Mouse (Mus musculus) heart, adult 2 months (tissue): ENCODE data around the gene Gas6. TPM values are rescaled to one million over a fixed set of nuclear protein-coding genes. Genes with fewer than 3 reads are reported as not detected.

Experiments used
- DNase-seq, 2 experiments: peaks; one replicate each; pipeline ENCODE4 v3.0.0; 2021
- H3K27ac ChIP-seq: fragments of 200-600 bp; 2 replicates; pipeline ENCODE4 v1.8.1; 2022
- H3K27me3 ChIP-seq: fragments of 200-500 bp; 2 replicates; pipeline ENCODE4 v1.6.1; 2012; ENCODE audit warnings: mild to moderate bottlenecking, low read length, inconsistent platforms, mixed read lengths; ENCODE audit not compliant: control insufficient read depth, insufficient read depth
- H3K36me3 ChIP-seq: fragments of 200-500 bp; 2 replicates; pipeline ENCODE4 v1.6.1; 2012; ENCODE audit warnings: low read length, inconsistent platforms; ENCODE audit not compliant: control insufficient read depth, insufficient read depth
- H3K4me1 ChIP-seq: fragments of 200-500 bp; 2 replicates; pipeline ENCODE4 v1.6.1; 2011; ENCODE audit warnings: low read length; ENCODE audit not compliant: control insufficient read depth, insufficient read depth
- H3K4me3 ChIP-seq: fragments of 200-600 bp; 2 replicates; pipeline ENCODE4 v1.8.1; 2022
- H3K79me2 ChIP-seq: fragments of 200-500 bp; replicated peaks from 2 replicates; pipeline ENCODE4 v1.6.1; 2012; ENCODE audit warnings: mild to moderate bottlenecking, inconsistent platforms, low read length, moderate library complexity, mixed read lengths; ENCODE audit not compliant: control insufficient read depth, insufficient read depth
- H3K9ac ChIP-seq: fragments of 200-500 bp; 2 replicates; pipeline ENCODE4 v1.6.1; 2012; ENCODE audit warnings: low read depth, mild to moderate bottlenecking, control low read depth, inconsistent platforms, low read length, mixed read lengths
- CTCF ChIP-seq: fragments of 200-600 bp; IDR thresholded peaks from 2 replicates; pipeline ENCODE4 v1.8.1; 2022; ENCODE audit warnings: antibody characterized with exemption, mild to moderate bottlenecking, moderate library complexity
- EP300 ChIP-seq: fragments of 200-500 bp; IDR thresholded peaks from 2 replicates; pipeline ENCODE4 v1.6.1; 2011; ENCODE audit warnings: low read depth, low read length, control low read depth; ENCODE audit not compliant: insufficient read depth
- POLR2A ChIP-seq: fragments of 200-500 bp; IDR thresholded peaks from 2 replicates; pipeline ENCODE4 v1.6.1; 2011; ENCODE audit warnings: mild to moderate bottlenecking, low read depth, low read length, control low read depth; ENCODE audit not compliant: insufficient read depth
- WGBS: fragments of 180-500 bp; shearing (Covaris S2); methylation state at CpG from one replicate; pipeline ENCODE4 v1.1.7; 2018; 5-methylcytosine and 5-hydroxymethylcytosine counted together
- intact Hi-C: fragments of 180-260 bp; cut with DNase I; formaldehyde crosslinking; loops from one replicate; pipeline ENCODE4 v1.15.1; 2025
- polyA plus RNA-seq: library from polyadenylated mRNA; depleted of rRNA; stranded (reverse); fragments of >200 nt; gene quantifications from 2 replicates; pipeline ENCODE4 v1.2.3, GENCODE M21; 2012
- total RNA-seq, 2 experiments: library from RNA; stranded (reverse); gene quantifications; 2 replicates each; pipeline ENCODE4 v1.2.3; 2021

The Gas6 gene
- total and polyA plus RNA-seq, 3 experiments = 114 to 133 (median 129) TPM

GRCm38 (mm10) chr8:13454341-13455113 is 39.8 kb downstream of the Gas6 start:
- H3K9ac ChIP-seq = no peak overlapping the region
- intact Hi-C loops = loop anchor here (1.0 kb wide), 2 partner anchors 94 to 299 kb away; no protein-coding TSS in a partner anchor
- no peaks in the 10 kb centered on the region for H3K36me3 ChIP-seq
- no peak overlapping the region for H3K4me3 ChIP-seq
- 66% methylated on average over 8 of the region's 8 CpGs for WGBS
- no peak overlapping the region for H3K27ac ChIP-seq
- TF ChIP-seq EP300 (no peak), POLR2A (no peak), CTCF (no peak)
- H3K4me1 ChIP-seq = no peaks in the 10 kb centered on the region
- no peaks in the 10 kb centered on the region for H3K27me3 ChIP-seq
- no peaks in the 10 kb centered on the region for H3K79me2 ChIP-seq
- no peak for DNase-seq

- 68% methylated on average over 6 of the region's 6 CpGs for WGBS
- Histone ChIP-seq H3K9ac (no peak overlapping the region), H3K27me3 (no peaks in the 10 kb centered on the region), H3K79me2 (no peaks in the 10 kb centered on the region), H3K4me1 (no peaks in the 10 kb centered on the region), H3K36me3 (no peaks in the 10 kb centered on the region), H3K27ac (no peak overlapping the region), H3K4me3 (no peak overlapping the region)
- intact Hi-C loops = no loop called here
- no peak for DNase-seq
- TF ChIP-seq CTCF = no peak
- no peak for TF ChIP-seq POLR2A
- no peak for TF ChIP-seq EP300
These were observed 42.5 kb downstream of the Gas6 start for GRCm38 (mm10) chr8:13451747-13452277.

GRCm38 (mm10) chr8:13448145-13448544 is 46.1 kb downstream of the Gas6 start:
- Histone ChIP-seq H3K79me2 (no peaks in the 10 kb centered on the region), H3K27me3 (no peaks in the 10 kb centered on the region), H3K36me3 (no peaks in the 10 kb centered on the region), H3K4me1 (no peaks in the 10 kb centered on the region), H3K27ac (no peak overlapping the region), H3K4me3 (no peak overlapping the region), H3K9ac (no peak overlapping the region)
- WGBS = 47% methylated on average over 4 of the region's 4 CpGs
- no peak for TF ChIP-seq EP300
- TF ChIP-seq POLR2A = no peak
- no peak for TF ChIP-seq CTCF
- DNase-seq = no peak
- intact Hi-C loops = no loop called here

- H3K36me3 ChIP-seq = no peaks in the 10 kb centered on the region
- no peak overlapping the region for H3K9ac ChIP-seq
- no peak overlapping the region for H3K27ac ChIP-seq
- H3K27me3 ChIP-seq = no peaks in the 10 kb centered on the region
- intact Hi-C loops = no loop called here
- H3K4me1 ChIP-seq = no peaks in the 10 kb centered on the region
- WGBS = 83% methylated on average over 6 of the region's 6 CpGs
- no peak for DNase-seq
- no peak for TF ChIP-seq EP300
- no peak overlapping the region for H3K4me3 ChIP-seq
- H3K79me2 ChIP-seq = no peaks in the 10 kb centered on the region
These were observed 47.8 kb downstream of the Gas6 start for GRCm38 (mm10) chr8:13446456-13446855.

GRCm38 (mm10) chr8:13442152-13442551 is 52.1 kb downstream of the Gas6 start:
- H3K27me3 ChIP-seq = no peaks in the 10 kb centered on the region
- no peak overlapping the region for H3K4me3 ChIP-seq
- WGBS = 90% methylated on average over 2 of the region's 2 CpGs
- H3K27ac ChIP-seq = no peak overlapping the region
- H3K4me1 ChIP-seq = no peaks in the 10 kb centered on the region; the same call in 1 of the 2 replicates
- intact Hi-C loops = no loop called here
- H3K79me2 ChIP-seq = no peaks in the 10 kb centered on the region
- H3K36me3 ChIP-seq = no peaks in the 10 kb centered on the region
- H3K9ac ChIP-seq = no peak overlapping the region
- TF ChIP-seq CTCF (no peak), EP300 (no peak), POLR2A (no peak)
- no peak for DNase-seq

GRCm38 (mm10) chr8:13437531-13437930 is 56.8 kb downstream of the Gas6 start:
- H3K36me3 ChIP-seq = no peaks in the 10 kb centered on the region
- intact Hi-C loops = no loop called here
- H3K4me1 ChIP-seq = peaks cover 8% of the 10 kb centered on the region
- H3K27ac ChIP-seq = no peak overlapping the region
- no peak overlapping the region for H3K4me3 ChIP-seq
- no peaks in the 10 kb centered on the region for H3K27me3 ChIP-seq
- TF ChIP-seq POLR2A = no peak
- TF ChIP-seq EP300 = no peak
- TF ChIP-seq CTCF = no peak
- 72% methylated on average over 2 of the region's 2 CpGs for WGBS
- H3K79me2 ChIP-seq = no peaks in the 10 kb centered on the region
- DNase-seq = no peak
- H3K9ac ChIP-seq = no peak overlapping the region
